Mouse (Mus musculus) skeletal muscle tissue, adult 2 months (tissue): ENCODE results near the gene Pnpla1.
"Not testable (repeated sequence)": the region's sequence is repeated elsewhere in the genome, so short reads cannot be mapped to it uniquely, and the experiment has no call there.

Experiments
- DNase-seq: peaks from one replicate; pipeline ENCODE4 v3.0.0-alpha.2; 2012; ENCODE audit warnings: low read depth, low spot score

The Pnpla1 gene

DNA sequence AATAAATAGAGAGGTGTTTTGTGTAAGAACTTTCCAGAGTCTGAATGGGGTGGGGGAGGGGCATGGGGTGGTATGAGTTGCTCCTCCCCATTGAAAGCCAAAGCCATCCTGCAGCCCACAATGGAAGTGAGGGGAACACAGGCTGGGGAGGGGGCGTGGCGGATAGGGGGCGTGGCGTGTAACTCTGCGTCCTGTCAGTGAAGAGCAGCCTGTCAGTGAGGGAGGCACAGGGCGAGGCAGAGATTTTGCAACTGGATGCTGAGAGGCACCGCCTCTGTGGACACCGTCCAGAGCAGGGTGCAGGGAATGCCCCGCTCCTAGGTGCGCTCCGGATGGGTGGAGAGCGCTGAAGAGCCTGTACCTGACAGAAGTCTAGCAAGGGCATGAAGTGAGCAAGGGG, at the start of gene Pnpla1:
Pnpla1 (plus strand) TSS at position 207 of the 400 bp plus-strand sequence.
- DNase-seq, result no peak

DNA sequence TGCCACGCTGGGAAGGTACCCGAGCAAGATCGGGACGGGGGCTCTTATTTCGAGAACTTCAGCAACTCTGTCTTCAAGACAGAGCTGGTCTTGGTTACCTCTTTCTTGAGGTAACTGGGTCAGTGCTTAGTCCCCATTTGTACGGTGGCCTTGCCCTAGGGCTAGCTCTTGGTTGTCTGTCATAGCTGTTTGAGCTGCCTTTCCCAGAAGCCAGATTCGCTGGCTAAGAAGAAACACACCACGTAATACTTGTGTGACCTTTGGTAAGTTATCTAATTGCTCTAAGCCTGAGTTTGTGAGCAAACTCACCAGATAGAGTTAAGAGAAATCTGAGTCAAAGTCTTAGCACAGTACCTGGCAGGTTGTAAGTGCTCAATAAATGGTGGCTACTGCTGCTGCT, 49.5 kb upstream of the Pnpla1 start:
- DNase-seq, result peak; percentile 11

DNA sequence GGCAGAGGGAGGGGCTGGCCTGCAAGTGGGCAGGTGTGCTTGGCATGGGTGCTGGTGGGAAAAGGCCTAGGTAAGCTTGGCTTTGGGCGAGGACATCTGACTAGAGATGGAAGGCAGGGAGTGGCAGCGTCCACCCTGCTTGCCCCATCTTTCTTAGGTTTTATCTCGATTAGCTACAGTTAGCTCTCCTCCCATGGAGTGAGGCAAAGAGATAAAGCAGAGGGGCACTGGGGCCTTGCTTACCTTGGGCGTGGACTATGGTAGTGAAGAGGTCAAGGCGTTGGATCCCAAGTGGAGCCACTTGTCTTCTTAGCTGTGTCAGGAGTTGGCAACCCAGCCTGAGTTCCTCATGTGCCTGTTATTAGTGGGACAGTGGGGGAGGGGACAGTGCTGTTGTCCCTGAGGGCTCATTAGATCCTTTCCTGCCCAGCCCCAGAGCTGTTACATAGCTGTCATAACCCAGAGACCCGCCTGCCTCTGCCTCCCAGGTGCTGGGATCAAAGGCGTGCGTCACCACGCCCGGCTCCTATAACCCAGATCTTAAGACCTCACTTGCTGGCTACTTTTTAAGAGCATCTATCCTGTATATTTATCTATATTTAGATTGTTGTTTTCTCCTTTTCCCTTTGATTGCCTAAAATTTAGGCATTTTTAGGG, 48.9 kb upstream of the Pnpla1 start:
- DNase-seq, result no peak

DNA sequence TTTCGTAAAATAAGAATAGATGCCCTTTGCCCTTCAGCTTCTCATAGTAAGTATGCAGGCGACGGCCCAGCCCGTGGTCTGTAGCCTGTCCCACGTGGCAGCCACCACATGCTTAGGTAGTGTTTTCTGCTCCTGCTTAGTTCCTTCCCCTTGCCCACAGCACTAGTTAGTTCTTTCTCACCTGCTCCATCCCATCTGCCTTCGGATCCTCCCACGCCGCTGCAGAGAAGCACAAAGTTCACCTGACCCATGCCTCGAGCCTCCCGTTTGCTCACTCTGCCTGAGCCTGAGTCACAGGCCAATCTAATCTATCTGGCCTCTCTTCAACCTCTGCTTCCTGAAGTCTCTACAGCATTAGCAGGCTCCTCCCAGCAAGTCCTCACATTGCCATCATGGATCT, 45.9 kb upstream of the Pnpla1 start:
- DNase-seq, result no peak

DNA sequence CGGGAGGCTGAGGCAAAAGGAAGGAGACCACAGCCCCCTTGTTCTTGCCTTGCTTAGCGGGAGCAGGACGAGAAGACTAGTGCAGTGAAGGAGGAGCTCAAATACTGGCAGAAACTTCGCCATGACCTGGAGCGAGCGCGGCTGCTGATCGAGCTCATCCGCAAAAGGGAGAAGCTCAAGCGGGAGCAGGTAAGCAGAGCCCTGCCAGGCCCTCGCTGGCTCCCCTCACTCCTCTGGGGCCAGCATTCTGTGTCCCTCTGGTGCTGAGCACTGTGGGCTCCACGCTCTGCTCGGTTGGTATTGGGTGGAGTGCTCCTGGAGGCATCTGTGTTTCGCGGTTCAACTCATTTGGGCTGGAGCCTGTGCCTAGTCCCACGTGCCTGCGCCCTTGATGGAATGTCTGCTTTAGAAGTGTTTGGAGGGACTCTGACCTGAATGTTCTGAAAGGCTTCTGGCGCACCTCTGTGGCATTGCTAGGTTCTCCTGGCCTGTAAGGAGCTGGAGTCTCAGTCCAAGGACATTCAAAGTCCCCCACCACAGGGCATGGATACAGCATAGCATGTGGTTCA, 43.6 kb upstream of the Pnpla1 start:
- DNase-seq, result no peak

DNA sequence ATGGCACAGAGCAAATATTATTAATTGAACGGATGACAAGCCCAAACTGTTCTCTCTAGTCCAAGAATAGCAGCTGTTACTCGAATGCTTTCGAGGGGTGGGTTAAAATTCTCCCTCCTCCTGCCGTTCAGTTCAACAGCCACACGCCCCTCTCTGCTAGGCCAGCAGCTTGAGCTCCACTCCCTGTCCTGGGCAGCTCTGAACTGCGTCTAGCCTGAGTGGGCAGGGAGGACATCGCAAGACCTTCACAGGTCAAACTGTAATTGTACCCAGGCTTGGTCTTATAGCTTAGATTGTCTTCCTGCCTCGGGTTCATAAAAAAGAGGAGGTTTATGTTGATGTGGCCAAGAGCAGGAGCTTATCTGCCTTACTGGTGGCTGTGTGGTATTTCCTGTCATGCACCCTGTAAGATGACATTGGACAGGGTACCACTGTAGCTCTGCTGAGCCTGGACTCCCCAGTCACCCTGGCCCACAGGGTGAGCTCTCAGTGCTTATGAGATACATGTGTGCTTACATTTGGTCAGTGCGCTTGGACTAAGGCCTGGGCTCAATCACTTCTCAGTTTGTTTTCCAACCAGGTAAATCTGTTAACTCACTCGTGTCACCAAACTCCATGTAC, 42.7 kb upstream of the Pnpla1 start:
- no peak for DNase-seq

DNA sequence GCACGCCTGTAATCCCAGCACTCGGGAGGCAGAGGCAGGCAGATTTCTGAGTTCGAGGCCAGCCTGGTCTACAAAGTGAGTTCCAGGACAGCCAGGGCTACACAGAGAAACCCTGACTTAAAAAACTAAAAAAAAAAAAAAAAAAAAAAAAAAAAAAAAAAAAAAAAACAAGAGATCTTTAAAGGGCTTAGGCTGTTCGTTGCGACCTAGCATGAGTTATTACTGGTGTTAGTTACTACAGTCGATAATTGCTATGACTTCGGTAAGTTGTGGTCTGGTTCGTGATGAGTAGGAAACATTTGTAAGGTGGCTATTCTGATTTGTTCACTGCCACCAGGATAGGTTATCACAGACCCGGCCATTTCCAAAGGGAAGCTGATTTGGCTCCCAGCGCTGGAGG, 41.9 kb upstream of the Pnpla1 start:
- not testable (repeated sequence) for DNase-seq

DNA sequence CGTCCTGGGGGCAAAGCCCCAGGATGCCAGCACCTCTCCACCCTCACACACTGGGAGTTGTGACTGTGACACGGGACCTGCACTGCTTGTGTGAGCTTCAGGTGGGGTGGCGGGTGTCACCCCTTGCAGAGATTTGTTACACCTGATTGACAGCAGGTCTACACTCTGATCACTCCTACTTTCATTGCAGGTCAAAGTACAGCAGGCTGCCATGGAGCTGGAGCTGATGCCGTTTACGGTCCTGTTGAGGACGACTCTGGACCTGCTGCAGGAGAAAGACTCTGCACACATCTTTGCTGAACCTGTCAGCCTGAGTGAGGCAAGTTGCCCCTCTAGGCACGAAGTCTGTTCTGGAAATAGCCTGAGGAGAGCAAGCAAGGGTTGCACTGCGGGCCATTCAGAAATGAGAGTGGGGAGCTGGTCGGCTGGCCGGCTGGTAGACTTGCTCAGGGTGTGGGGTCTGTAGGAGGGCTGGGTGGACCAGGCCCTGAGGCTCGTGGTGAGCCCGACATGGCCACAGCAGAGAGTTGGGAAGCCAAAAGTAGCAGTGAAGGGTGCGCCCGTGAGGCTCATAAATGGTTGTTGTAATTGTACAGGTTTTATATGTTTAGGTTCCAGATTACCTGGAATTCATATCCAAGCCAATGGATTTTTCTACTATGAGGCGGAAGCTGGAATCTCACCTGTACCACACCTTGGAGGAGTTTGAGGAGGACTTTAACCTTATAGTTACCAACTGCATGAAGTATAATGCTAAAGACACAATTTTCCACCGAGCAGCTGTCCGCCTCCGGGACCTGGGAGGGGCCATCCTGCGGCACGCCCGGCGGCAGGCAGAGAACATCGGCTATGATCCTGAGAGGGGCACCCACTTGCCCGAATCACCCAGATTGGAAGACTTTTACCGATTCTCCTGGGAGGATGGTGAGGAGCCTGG, 41.1 kb upstream of the Pnpla1 start:
- DNase-seq, result no peak

DNA sequence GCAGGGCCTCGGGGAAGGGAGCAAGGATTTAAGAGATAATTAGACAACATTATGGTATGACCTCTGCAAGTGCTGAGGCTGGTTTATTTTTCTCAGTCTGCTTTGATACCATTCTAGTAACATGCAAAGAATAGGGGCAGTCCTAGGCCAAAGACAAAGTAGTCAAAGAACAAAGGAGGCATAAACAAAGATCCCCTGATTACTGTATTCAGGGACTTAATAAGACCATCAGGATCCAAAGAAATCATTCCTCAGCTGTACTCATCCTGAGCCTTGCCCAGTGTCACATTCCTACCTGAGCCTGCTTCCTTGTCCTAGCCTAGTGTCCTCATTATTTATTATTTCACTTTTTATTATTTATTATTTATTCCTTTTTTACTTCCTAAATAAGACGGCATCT, 38.0 kb upstream of the Pnpla1 start:
- no peak for DNase-seq

DNA sequence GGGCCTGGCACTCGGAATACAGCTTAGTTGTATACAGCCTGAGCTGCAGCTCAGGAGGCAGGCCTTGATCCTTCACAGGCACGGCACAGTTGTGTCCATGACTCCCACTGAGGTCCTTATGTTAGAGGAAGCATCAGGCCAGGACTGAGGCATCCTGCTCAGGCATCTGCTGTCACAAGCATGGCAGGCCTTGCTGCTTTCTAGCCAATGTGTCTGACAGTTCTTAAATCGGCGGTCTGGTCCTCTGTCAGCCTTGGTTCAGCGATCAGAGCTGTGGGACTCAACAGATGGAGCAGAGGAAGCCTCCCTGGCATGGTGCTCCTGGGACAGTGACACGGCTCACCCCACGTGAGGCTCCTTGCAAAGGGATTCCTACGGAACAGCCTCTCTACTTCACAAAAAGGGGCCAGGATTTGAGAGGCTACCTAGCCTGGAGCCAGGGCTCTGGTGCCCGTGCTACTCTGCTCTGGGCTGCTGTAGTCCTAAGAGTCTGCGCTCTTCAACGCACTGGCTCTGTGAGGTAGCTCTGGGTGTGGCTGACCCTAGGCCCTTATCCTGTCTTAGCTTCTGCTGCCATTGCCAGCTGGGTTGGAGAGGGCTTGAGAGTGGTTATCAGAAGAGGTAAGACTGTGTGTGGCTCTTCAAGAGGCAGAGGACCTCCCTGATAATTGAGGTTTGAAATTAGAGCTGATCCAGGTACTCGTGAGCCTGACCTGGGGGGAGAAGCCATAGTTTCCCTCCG, 35.0 kb upstream of the Pnpla1 start:
- DNase-seq, result no peak

DNA sequence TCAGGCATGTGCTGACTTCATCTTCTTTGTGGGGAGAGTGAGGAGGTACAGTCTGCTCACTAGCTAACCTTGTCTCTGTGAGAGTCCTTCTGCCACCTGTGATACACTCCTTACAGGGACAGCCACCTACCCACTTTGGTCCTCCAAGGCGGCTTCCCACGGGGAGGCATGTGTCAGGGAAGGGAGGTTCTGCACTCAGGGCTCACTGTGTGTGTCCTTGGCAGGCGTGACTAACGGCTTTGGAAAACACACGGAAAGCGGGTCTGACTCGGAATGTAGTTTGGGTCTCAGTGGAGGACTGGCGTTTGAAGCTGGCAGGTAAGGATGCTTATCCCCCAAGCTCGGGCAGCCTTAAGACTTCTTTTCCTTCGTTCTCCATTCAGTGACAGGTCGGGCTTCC, 34.5 kb upstream of the Pnpla1 start:
- no peak for DNase-seq

DNA sequence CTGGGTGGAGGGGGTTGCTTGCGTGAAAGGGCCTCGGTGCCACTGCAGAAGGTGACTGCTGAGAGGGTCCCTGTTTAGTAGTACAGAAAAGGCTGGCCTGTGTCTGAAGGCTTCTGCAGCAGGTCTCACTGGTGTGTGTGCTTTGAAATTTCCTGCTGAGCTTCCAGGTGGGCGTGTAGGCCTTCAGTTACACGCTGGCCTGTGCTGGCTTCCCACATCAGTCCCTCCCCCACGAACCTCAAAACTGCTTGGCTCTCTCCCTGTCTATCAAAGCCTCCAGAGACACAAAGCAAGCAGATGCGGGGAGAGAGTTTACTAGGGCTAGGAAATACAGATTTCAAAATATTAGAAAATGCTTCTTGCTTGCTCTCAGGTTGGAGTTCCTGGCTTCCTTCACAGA, 33.3 kb upstream of the Pnpla1 start:
- no peak for DNase-seq

DNA sequence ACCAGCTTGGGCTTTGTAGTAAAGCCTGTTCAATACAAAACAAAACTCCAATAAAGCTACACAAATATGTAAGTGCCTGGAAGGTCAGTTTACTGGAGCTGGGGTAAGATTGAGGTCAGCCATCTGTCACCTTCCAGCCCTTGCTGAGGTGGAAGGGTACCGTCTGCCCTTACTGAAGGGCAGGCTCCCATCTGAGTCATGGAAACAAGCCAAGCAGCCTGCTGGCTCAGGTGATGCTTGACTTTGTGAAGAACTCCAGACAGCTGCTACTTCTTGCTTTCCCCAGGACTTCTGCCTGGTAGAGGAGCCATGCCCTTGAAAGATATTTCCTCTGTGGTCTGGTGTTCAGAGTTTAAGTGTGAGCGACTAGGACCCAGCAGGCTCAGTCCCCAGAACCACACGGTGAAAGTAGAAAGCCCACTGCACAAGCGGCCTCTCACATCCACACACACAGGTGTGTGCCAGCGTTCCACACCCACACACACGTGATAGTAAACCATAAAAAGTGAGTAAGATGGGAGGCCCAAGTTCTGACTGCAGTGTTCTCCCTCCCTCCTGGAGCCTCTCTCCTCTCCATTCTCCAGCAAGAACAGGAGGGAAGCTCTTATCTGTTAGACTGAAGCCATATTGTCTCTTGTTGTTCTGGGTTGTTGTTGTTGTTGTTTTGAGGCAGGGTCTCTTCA, 32.7 kb upstream of the Pnpla1 start:
- no peak for DNase-seq

DNA sequence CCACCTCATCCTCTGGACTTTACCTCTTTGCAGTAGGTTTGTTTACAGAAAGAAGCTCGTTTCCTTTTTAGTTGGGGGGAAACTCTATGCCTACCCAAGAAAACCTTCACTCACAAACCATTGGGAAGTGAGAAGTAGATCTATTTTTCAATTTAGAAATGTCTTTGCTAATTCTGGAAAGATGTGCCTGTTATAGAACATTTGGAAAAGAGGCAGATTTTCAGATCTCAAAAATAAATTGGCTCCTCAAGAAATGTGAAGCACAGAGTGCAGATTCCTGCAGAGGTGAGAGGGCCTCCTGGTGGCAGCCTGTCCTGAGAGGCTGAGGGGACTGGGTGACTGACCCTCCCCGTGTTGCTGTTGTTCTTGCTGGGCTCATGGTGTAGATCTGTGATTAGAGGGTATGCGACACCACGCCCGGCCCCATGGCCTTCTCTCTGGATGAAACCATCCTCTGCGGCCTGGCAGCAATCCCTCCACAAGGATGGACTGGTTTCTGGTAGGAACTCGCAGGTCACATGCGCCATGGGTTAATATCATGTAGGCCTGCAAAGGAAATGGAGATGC, 30.5 kb upstream of the Pnpla1 start:
- DNase-seq, result no peak

DNA sequence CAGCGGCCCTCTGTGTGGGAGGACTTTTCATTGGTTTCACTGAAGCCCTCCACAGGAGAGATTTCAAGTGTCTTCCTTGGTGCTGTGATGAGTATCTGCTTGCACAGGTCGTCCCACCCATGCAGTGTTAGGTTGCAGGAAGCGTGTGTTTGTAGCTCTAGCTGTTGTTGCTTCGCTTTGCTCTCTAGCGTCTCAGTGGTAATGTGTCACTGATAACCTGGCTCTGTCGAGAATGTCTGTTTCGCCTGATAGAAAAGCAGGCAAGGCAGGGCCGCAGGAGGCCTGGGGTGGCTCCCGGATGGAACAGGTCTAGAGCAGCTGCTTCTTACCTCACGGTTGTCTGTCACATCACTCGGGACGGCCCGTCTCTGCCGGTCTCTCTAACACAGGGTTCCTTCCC, 29.1 kb upstream of the Pnpla1 start:
- no peak for DNase-seq

DNA sequence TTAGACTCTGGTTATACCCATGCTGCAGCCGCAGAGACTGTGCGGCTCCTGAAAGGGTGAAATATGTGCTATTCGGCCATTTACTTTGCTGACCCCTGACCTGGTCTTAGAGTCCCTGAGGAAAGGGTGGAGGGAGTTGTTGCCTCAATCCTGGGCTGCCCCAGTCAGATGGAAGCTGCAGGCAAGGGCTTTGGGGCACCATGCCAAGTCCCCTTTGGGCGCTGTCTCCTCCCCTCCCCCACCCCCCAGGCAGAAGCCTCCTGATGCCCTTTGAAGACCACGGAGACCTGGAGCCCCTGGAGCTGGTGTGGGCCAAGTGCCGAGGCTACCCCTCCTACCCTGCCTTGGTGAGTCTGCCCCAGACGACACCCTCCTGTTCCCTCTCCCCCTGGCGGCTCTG, 27.1 kb upstream of the Pnpla1 start:
- DNase-seq, result peak; percentile 30

DNA sequence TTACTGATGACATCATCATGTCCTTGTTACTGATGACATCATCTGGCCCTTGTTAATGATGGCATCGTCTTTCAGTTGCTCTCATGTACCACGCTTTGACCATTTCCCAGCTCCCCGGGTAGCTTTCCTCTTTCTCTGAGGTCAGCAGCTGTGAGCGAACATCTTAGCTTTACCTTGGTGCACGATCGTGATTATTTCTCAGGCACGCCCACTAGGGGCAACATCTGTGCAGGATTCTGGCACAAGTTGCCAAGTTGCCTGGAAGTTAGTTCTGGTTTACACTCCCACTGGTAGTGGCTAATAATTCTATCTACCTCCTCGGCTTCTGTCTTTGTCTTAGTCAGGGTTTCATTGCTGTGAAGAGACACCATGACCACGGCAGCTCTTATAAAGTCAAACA, 26.2 kb upstream of the Pnpla1 start:
- no peak for DNase-seq

DNA sequence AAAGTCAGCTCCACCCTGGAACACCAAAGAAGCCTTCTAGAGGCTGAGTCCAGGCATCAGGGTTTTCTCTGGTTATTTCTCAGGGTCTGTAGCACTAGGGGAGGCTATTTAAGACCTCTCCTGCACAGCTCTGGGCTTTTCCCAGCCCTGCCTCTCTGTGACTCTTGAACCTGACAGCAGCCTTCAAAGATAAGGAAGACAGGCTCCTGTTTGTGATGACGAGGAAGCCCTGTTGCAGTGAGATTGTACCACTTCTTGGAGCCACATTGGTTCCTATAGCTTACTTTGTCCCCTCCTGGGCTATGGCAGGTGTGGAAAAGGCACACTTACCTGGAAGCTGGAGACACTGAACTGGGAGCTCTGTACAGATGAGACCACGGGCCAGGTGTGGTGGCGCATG, 25.3 kb upstream of the Pnpla1 start:
- no peak for DNase-seq

DNA sequence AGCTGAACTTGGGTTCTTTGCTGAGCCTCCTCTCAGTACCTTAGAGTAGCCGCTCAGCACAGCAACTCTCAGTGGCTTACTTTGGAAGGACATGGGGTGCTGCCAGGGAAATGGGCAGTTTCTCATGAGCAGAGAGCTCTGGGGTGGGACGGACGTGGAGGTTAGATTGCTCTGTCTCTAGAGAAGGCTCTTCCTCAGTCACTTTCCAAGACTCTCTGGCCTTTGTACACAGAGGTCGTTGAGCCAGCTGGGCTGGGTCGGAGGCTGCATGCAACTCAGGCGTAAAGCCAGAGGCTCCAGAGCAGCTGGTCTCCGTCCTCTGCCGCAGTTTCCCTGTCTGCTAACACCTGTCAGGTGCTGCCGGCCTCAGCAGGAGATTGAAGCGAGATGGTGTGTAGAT, 23.5 kb upstream of the Pnpla1 start:
- DNase-seq, result peak; percentile 50

DNA sequence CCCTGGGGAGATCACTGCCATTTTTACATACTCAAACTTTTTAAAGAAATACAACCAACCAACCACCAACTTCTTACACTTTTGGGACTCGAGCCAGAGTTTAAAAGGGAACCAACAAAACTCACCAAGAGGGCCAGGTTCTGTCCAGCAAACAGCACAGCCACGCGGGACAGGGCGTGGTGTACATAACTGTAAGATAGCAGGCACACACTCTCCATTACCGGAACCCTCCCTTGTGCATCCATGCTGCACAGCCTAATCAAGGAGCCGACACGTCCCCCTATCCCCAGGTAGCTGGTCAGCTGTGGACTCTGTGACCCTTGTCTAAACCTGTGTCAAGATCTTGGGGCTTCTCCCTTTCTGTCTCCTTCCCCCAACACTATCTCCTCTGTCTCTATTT, 20.4 kb upstream of the Pnpla1 start:
- no peak for DNase-seq

DNA sequence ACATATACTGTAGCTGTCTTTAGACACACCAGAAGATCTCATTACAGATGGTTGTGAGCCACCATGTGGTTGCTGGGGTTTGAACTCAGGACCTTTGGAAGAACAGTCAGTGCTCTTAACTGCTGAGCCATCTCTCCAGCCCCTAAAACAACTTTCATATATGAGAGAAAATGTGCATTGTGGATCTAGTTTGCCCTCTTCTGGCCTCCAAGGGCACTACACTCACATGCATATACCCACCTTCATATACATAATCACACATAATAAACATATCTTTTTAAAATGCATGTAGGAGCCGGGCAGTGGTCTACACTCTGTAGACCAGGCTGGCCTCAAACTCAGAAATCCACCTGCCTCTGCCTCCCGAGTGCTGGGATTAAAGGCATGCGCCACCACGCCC, 16.3 kb upstream of the Pnpla1 start:
- DNase-seq, result not testable (repeated sequence)
